Mouse (Mus musculus) adrenal gland, postnatal 36 days (tissue): Measurements from ENCODE around the gene Kcnip3. TPM values are rescaled to one million over a fixed set of nuclear protein-coding genes. Genes with fewer than 3 reads are reported as not detected.

ENCODE experiments used
- DNase-seq, 2 experiments: peaks; one replicate each; pipeline ENCODE4 v3.0.0; 2021; ENCODE audit warnings: mixed read lengths in 1 of 2
- total RNA-seq, 2 experiments: library from RNA; stranded (reverse); gene quantifications; 2 replicates each; pipeline ENCODE4 v1.2.3; 2021

Gene Kcnip3
- total RNA-seq, 2 experiments from 2014 or later: 4.0 to 5.3 TPM

GRCm38 (mm10) chr2:127471281-127471680, 50.6 kb downstream of the Kcnip3 start:
- no peak for DNase-seq

DNA sequence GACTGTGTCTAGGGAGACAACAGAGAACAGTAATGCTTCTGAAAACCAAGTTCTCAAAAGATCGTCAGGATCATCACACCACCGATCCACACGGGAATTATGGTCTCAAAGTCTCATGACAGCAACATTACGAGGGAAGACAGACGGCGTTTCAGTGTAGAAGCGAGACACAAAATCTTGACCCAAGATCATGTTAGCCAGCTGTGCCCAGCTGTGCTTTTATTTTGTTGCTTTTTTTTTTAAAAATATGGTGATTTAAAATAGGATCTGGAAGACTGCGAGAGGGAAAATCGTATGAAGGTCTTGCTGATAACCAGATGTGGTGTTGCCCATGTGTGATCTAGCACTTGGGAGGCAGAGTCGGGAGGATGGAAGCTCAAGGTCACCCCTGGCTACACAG, 51.2 kb downstream of the Kcnip3 start:
- no peak for DNase-seq

DNA sequence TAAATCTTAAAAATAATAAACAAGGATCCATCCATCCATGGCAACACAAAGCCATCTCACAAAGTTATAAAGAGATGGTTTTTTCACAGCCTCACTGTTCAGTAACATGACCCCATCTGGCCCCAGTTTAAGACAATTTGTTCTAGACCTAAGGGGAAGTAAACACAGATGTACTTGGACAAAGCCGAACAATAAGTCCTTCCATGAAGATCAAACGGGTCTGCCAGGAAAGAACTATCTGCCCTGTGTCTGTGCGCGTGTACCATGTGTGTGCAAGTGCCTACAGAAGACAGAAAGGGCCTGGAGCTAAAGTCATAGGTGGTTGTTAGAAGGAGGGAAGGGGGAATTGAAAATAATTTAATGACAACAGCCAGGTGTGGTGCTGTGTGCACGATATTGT, 51.7 kb downstream of the Kcnip3 start:
- no peak for DNase-seq

GRCm38 (mm10) chr2:127462314-127462713, 59.6 kb downstream of the Kcnip3 start:
- DNase-seq: peak; percentile 54 to 77

- no peak for DNase-seq
Measured at GRCm38 (mm10) chr2:127461351-127461750, 60.5 kb downstream of the Kcnip3 start.

DNA sequence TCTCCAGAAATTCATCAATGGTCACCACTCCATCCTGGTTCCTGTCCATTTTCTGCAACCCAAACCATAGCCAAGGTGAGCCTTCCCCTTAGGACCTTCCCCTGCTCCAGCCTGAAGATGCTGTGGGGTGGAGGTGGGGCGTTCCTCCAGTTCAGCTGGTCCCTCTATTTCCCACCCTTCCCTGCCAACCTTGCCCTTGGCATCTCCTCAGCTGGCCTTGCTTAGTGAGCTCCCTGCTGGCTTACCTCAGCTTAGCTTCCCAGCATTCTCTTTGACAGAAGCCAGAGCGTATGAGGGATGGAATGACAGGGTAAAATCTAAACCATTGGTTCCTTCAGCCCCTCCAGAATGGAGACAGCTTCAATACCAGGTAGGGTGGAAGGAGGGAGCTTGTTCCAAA, 62.6 kb downstream of the Kcnip3 start:
- no peak for DNase-seq

GRCm38 (mm10) chr2:127453764-127454163, 68.1 kb downstream of the Kcnip3 start:
- DNase-seq: peak; percentile 77 to 82

DNA sequence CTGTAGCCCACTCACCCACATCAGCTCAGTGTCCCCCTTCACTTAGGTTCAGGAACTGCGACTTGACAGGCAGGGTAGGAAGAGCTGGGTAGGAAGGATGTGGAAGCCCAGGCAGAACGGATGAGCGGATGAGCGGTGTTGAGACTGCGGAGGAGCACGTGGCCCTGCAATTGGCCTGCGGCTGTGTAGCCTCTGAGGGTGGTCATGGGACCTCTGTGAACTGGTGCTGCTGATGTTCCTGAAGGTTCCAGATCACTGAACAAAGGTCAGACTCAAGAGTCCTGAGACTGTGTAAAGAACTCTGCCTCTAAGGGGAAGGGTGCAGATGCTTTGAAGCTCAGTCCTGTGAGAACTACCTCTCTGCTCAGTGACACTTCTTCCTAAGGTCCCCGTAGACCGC, 68.8 kb downstream of the Kcnip3 start:
- DNase-seq: no peak

GRCm38 (mm10) chr2:127451748-127452147, 70.1 kb downstream of the Kcnip3 start:
- peak in 1 of 2 experiments; percentile 8 for DNase-seq

GRCm38 (mm10) chr2:127449691-127450090, 72.2 kb downstream of the Kcnip3 start:
- DNase-seq: peak; percentile 45 to 71

DNA sequence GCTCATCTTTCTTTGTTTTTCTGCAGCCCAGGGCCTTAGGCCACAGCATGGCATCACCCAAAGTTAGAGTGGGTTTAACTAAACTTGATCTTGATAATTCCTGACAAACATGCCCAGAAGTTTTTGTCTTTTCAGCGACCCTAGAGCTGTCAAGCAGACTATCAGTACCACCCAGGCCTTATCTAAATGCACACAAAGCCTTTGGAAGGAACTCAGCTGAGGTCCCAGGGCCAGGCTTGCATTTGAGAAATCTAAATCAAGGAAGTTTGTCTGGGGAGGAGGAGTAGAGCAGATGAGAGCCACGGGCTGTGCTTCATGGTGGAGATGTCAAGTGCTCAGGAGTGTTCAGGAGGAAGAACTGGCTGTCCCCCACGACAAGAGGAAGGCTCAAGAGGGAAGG, 75.0 kb downstream of the Kcnip3 start:
- no peak for DNase-seq

DNA sequence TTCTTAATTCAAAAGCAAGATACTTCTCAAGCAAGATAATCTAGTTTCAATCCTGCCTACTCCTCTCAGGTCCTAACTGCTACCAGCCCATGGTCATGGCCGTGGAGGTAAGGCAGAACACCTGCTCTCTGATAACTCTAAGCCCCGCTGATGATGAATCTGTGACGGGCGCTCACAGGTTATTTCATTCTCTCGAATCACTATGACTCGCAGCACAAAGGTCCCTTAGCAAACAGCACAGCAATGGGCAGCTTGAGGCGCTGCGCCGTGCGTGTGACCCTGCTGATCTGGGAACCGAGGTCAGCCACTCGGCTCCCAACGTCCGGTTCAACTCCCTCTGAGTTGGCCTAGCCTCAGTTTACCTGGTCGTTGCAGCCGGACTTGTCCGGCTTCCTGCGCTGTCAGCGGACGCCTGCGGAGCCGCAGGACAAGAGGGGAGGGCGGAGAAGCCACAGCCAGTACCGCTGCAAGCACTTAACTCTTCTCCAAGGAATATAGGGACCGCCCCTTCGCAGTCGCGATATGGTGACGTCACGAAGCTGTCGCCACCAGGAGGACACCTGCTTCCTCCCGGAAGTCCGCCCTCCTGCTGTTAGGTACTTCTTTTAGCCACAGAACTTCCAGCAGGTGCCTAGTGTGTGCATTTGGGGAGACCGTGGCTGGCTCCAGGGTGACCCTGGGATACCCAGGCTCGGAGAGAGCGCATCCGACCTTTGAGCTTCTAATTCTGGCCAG, 77.7 kb downstream of the Kcnip3 start, which contains the start of gene Fahd2a:
Gene Fahd2a, minus strand, starts transcription at position 511 of the 735 bp plus-strand sequence.
- DNase-seq: peak; percentile 92 to 93

DNA sequence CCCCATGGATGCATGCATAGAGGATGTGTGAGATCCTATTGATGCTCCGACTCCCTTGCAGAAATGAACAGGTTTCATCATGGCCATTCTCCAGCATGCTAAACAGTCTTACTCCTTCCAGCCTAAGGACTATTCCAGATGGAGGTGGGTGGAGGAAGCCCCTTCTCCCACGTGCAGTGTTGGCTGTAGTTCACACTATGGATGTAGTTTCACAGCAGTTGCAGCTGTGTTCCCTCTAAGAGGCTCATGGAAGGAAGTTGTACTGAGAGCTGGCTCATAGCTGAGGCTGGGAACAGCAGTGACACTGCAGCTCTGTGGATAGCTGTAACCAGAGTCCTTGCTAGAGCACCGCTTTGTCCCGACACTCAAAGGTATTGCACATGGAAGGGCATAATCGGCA, 84.2 kb downstream of the Kcnip3 start:
- no peak for DNase-seq

DNA sequence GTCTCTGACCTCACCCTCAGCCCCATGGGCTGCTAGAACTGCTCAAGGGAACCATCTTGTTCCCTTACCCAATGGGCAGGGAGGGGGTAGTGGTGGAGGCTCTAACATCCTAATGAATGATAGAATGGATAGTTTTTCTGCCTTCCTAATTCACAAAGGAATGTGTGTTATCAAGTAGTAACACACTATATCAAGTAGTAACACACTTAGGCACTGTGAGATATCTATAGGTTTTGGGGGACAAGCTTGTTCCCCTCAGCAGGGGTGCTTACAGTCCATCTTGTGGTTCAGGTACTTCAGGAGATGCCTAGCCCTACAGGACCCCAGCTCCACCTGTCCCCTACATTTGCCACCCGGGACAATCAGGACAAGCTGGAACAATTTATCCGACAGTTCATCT, 86.3 kb downstream of the Kcnip3 start:
- no peak for DNase-seq

GRCm38 (mm10) chr2:127435135-127435534, 86.8 kb downstream of the Kcnip3 start:
- DNase-seq: peak; percentile 47 to 60

DNA sequence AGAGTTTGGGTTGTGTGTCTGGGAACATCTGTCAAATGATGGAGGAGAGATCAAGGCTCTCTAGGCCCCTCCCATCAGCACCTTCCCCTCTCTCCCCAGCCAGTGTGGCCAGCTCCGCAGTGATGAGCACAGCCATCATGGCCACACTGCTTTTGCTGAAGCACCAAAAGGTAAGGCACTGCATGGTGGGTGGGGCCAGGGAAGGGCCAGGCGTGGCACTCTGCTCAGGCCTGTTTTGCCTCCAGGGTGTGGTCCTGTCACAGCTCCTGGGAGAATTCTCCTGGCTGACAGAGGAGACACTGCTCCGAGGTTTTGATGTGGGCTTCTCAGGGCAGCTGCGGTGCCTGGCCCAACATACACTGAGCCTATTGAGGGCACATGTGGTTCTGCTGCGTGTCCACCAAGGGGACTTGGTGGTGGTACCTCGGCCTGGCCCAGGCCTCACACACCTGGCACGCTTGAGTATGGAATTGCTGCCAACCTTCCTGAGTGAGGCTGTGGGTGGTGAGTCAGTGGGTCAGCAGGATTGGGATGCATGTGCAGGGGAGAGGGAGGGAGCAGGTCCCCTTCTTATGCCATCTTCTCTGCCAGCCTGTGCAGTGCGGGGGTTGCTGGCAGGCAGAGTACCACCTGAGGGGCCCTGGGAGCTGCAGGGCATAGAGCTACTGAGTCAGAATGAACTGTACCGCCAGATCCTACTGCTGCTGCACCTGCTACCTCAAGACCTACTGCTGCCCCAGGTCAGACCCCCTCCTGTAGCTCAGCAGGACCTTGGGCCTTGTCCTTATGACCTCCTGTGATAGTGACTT, 88.2 kb downstream of the Kcnip3 start:
- DNase-seq: no peak

DNA sequence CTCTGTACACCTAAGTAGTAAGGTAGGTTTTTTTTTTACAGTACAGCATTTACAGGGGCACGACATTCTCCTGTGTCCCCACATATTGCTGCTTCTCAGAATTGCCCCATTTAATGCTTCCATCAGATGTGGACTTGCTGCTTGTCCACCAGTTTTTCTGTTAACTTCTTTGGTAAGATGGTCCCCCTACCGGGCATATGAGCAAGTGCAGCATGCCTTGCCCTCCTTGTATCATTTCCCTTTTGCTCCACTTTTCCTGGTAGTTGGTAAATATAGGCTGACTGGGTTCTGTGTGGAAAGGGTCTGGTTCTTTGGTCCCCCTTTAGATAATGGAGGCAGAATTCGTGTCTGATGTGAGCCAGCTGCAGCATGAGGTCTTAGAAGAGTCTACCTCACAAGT, 91.7 kb downstream of the Kcnip3 start:
- DNase-seq: peak; percentile 37 to 59

- DNase-seq: no peak
Measured at GRCm38 (mm10) chr2:127424977-127425376, 96.9 kb downstream of the Kcnip3 start, which contains the start of gene Gpat2. Gpat2 (plus strand) TSS chr2:127425199.

- no peak for DNase-seq
Measured at GRCm38 (mm10) chr2:127418266-127418970, 103.5 kb downstream of the Kcnip3 start.

GRCm38 (mm10) chr2:127416706-127417105, 105.2 kb downstream of the Kcnip3 start:
- no peak for DNase-seq

- DNase-seq: no peak
Measured at GRCm38 (mm10) chr2:127415806-127416205, 106.1 kb downstream of the Kcnip3 start.

GRCm38 (mm10) chr2:127411126-127411525, 110.8 kb downstream of the Kcnip3 start:
- DNase-seq: no peak
